Mouse (Mus musculus): ENCODE data around the gene Cdk19.

DNA sequence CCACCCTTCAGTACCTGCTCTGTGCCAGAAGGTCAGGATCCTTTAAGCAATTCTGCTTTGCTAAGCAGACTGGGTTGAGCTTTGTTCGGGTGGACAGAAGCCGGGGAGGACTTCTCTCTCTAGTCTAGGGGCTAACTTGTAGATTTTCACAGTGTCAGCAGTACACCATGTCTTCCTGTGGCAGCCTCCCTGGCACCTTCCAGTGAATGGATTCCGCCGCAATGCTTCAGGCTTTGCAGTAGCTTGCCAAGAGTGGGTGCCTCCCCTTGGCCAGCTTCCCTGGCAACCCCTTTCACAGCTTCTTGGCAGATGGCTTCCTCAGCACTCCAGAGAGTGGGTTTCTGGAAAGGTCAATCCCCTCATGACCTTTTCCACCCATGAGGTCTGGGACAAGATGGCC lies 180.2 kb downstream of the Cdk19 start:
- TF ChIP-seq GATA1 (IDR thresholded peaks at IDR 0.05; ENCODE audit: low read length) (no peak), TAL1 (IDR thresholded peaks at IDR 0.05; ENCODE audit: low read length) (no peak)

All from erythroblast, embryonic 14.5 days (primary cell).